Mouse (Mus musculus) thymus, postnatal 36 days (tissue): ENCODE results near the gene Ppih.

ENCODE experiments used
- DNase-seq, 2 experiments: peaks; one replicate each; pipeline ENCODE4 v3.0.0; 2022; ENCODE audit warnings: mixed read lengths in 2 of 2

The Ppih gene

DNA sequence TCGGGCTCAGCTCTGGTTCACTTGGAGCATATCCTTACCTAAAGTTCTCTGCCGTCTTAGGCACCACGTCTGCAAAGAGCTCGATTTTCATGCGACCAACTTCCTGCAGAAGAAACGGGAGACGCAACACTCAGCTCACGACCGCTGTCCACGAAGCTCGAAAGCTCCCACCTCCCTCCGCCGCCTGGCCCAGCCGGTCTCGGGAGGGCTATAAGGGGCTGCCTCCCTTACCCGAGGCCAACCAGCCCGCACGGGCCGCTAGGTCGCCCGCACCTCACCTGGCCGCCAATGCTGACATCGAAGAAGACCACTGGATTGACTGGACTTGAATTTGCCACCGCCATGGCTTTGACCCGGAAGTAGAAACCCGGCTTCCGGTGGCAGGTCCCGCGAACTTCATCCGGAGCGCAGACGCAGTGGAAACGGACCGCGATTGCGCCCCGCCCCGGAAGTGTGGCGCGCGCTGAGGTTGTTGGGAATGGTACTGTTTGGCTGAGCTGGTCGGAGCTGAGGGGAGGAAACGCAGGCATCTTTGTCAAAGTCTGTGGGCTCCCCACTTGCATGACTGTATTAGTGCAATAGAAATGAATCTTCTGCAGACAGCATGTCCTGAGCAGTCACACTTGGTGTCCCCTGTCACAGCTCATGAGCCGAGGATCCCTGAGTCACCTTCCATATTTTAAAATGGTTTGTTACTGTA is at the start of gene Ppih:
TSS of gene Ppih (minus strand) at position 416 of the 700 bp plus-strand sequence.
- peak; percentile 95 to 96 for DNase-seq

DNA sequence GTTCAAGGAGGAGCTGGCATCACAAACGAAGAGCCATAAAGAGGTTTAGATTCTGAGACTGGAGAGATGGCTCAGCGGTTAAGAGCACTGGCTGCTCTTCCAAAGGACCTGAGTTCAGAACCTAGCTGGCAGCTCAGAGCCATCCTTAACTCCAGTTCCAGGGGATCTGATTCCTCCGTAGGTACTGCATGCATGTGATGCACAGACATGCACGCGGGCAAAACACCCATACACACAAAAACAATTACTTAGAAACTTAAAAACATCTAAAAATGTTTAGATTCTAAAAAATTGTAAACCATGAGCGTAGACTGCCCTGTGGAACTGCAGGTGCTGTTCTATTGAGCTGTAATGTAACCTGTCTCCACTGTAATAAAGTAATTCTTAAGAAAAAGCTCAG is 49.1 kb upstream of the Ppih start:
- no peak for DNase-seq

GRCm38 (mm10) chr4:119366758-119367526 is 46.6 kb upstream of the Ppih start:
- no peak for DNase-seq

- DNase-seq: no peak
Observed at GRCm38 (mm10) chr4:119362231-119362630, 41.9 kb upstream of the Ppih start.

- peak; percentile 51 to 52 for DNase-seq
Observed at GRCm38 (mm10) chr4:119359196-119359971, 39.0 kb upstream of the Ppih start.

DNA sequence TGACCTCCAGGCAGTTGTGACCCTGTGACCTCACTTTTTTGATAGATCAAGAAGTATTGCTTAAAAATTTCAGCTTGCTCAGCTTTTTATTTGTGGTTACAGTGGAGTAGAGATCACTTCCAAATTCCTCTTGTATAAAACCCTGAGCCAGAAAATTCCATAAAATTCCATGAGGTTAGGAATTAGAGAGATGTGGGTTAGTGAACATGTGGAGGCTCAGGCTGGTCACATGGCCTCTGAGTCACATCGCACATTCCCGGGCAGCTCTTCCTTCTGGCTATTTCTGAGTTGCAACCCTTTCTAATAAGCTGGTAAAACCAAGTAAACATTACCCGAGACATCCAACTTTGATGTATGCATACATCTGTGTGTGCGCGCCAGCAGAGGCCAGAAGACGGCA is 25.2 kb upstream of the Ppih start:
- DNase-seq: no peak

DNA sequence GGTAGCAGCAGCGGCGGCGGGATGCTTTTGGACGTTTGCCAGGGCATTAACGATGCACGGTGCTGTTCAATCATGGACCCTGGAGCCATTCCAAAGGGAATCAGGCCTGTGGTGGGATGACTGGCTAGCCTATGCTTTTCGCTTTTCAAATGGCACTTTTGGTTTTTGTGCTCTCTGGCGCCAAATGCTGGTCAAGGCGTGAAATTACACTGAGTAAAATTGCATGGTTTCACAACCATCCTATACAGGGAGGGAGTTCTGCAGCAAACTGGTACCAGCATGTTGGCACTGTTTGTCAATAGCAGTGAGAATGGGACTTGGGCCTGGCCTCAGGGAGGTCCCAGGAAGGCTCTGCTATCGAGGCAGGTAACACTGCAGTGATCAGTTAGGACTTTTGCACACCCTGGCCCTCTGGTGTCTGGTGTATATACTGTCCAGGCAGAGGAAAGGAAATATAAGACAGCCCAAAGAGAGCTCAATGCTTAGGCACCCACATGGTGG is 18.6 kb upstream of the Ppih start:
- peak; percentile 8 to 26 for DNase-seq

GRCm38 (mm10) chr4:119338422-119338821 is 18.1 kb upstream of the Ppih start:
- DNase-seq: no peak

DNA sequence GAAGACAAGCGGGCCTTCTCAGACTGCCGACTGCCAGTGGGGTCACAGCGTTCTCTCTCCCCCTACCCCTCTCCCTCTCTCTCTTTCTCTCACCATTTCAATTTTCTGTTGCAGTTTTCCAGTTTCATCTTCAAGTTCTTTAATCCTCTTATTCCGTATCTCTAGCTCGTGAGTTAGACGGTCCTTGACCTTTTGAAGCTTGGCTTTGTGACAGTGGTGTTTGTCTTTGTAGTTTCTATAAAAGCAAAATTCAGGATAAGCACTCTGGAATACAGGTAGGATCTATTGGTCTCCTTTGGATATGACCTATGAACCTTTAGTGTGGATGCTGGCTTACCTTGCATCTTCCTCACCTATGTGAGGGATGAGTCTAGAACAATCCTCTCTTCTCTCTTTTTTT is 13.1 kb upstream of the Ppih start:
- DNase-seq: no peak

DNA sequence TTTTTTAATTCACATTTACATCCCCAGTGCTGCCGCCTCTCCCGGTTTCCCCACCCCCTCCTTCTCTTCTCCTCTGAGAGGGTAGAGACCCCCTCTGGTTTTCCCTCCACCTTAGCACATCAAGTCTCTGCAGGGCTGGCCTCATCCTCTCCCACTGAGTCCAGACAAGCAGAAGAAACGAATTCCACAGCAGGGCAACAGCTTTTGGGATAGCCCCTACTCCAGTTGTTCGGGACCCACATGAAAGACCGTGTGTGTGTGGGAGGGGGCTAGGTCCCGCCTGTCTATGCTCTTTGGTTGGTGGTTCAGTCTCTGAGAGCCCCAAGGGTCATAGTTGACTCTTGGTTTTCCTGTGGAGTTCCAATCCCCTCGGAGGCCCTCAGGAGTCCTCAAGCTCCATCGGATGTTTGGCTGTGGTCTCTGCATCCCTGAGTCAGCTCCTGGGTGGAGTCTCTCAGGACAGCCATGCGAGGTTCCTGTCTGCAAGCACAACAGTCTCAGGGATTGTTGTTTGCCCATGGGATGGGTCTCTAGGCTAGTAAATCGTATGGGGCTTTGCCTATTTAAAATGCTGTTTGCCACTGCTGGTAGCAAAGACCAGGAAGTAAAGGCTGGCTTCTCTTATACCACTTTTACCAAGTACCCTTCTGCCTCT is 677 bp upstream of the Ppih start:
- DNase-seq: peak in 1 of 2 experiments; percentile 14

GRCm38 (mm10) chr4:119313756-119314155 is 6.6 kb downstream of the Ppih start:
- DNase-seq: no peak

DNA sequence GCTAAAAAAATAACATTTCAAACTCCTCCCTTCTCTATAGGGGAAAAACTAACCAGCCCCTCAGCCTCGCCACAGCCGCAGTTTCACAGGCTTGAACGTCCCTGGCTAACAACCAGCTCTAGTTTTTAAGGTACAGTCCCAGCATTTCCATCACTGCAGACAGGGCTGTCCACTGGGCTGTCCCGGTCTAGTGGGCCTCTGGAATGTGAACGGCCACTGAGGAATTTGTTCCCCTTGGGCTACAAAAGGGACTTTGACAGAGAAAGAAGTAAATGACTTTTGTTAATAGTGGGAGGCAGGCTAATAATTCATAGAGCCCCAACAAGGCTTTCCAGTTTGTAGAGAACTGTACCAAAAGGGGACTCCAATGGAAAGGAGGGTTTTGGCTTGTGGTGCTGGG is 14.9 kb downstream of the Ppih start:
- no peak for DNase-seq

DNA sequence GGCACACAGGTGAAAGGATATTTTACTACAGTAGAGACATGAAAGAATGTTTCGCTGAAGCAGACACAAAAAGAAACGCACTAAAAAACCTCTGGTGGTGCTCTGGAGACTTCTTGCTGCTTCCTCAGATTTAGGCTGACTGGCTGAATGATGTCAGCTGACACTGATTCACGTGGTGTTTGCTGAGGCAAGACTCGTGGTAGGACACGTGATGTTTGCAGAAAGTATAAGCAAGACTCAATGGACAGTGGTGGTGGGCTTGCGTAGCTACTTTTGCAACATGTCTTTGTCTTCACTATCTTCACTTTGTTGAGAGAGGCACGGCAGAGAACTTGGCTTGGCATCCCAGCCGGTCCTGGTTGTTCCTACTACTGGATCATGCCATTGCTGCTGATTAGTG is 17.1 kb downstream of the Ppih start:
- DNase-seq: no peak

GRCm38 (mm10) chr4:119301777-119302176 is 18.6 kb downstream of the Ppih start:
- DNase-seq: no peak

GRCm38 (mm10) chr4:119300761-119301160 is 19.6 kb downstream of the Ppih start:
- DNase-seq: no peak

DNA sequence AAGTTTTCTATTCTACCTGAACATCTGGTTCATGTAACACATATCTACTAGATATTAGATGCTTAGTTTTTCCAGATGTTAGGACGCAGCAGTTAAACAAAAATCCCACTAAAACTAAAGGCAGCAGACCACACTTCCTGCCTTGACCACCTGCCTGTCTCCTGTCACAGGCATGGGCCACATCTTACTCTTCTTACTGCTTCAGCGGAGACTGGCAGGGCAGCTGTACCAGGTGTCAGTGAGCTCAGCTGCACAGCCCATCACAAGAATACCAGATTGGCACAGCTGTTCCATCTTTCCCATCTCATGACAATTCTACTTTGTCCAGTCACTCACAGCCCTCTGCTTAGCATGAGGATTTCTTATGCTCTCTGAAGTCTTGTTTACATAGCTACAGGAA is 23.0 kb downstream of the Ppih start:
- no peak for DNase-seq

DNA sequence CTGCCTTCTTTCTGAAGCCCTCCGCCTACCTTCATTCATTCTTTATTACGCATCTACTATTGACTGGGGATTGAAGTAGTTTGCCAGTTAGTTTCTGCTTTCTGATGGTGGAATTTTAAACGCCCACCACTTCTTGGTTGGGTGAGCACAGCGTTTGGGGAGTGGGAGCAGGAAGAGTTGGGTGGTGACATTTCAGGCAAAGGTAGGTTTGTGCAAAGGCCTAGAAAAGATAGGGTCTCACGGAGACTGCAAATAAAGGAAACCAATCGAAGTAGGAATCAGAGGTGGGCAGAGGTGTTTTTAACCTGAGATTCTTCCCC is 25.3 kb downstream of the Ppih start:
- no peak for DNase-seq

GRCm38 (mm10) chr4:119294415-119295133 is 25.8 kb downstream of the Ppih start, which contains the start of gene Ybx1:
Ybx1 (minus strand) TSS chr4:119294604.
- DNase-seq: peak; percentile 98 to 99

- peak; percentile 44 to 59 for DNase-seq
Observed at GRCm38 (mm10) chr4:119293574-119294258, 26.6 kb downstream of the Ppih start.

- peak; percentile 36 to 40 for DNase-seq
Observed at GRCm38 (mm10) chr4:119292771-119293573, 27.4 kb downstream of the Ppih start.

GRCm38 (mm10) chr4:119291921-119292320 is 28.4 kb downstream of the Ppih start:
- DNase-seq: no peak
